Mouse (Mus musculus): Measurements from ENCODE around the gene Arhgdib.

GRCm38 (mm10) chr6:136920320-136921257 is 21.1 kb downstream of the Arhgdib start:
- TF ChIP-seq CTCF (IDR thresholded peaks at IDR 0.05; ENCODE audit: control insufficient read depth, insufficient read depth, low read length), result no peak
- no peak for TF ChIP-seq POLR2A (IDR thresholded peaks at IDR 0.05; ENCODE audit: borderline replicate concordance, control insufficient read depth, low read depth, low read length)

Measured in bone marrow, adult 2 months (tissue).